Mouse (Mus musculus): ENCODE measurements around the gene Uqcc3. TPM values are rescaled to one million over a fixed set of nuclear protein-coding genes. Genes with fewer than 3 reads are reported as not detected.

Uqcc3 gene
- total and polyA plus RNA-seq, 2 experiments from 2014 or later = 12.6 to 91.9 TPM

- H3K9ac ChIP-seq (replicated peaks; ENCODE audit: low read depth, low read length) = no peak overlapping the region
- ATAC-seq (ENCODE audit: insufficient read depth, low read depth) (no peak), DNase-seq (ENCODE audit: low spot score) (no peak)
Measured at GRCm38 (mm10) chr19:8857689-8858088, 23.0 kb downstream of the Uqcc3 start.

GRCm38 (mm10) chr19:8853117-8853516 lies 27.6 kb downstream of the Uqcc3 start:
- H3K4me1 ChIP-seq (ENCODE audit: control insufficient read depth, insufficient read depth) = no peaks in the 10 kb centered on the region

More at GRCm38 (mm10) chr19:8857689-8858088, 23.0 kb downstream of the Uqcc3 start:
- no peaks in the 10 kb centered on the region for H3K27me3 ChIP-seq (ENCODE audit: control insufficient read depth, insufficient read depth, low read length)
- no peaks in the 10 kb centered on the region for H3K36me3 ChIP-seq (replicated peaks; ENCODE audit: control insufficient read depth, insufficient read depth, low read length)
- no peak overlapping the region for H3K27ac ChIP-seq (ENCODE audit: low read depth)
- TF ChIP-seq CTCF (IDR thresholded peaks at IDR 0.05; ENCODE audit: low read depth) (peak; percentile 61), EP300 (IDR thresholded peaks at IDR 0.05; ENCODE audit: low read depth) (no peak)
- H3K9me3 ChIP-seq (replicated peaks; ENCODE audit: control insufficient read depth, low read length) = no peaks in the 10 kb centered on the region
- H3K4me2 ChIP-seq (ENCODE audit: low read depth, low read length) = no peak overlapping the region
- H3K4me3 ChIP-seq (ENCODE audit: low read depth, low read length) = no peak overlapping the region
- H3K4me1 ChIP-seq (ENCODE audit: control insufficient read depth, insufficient read depth) = no peaks in the 10 kb centered on the region
- WGBS = 42% methylated on average over 4 of the region's 4 CpGs

GRCm38 (mm10) chr19:8852236-8852928 lies 28.3 kb downstream of the Uqcc3 start:
- peaks cover 13% of the 10 kb centered on the region for H3K36me3 ChIP-seq (replicated peaks; ENCODE audit: control insufficient read depth, insufficient read depth, low read length)
- 54% methylated on average over 10 of the region's 10 CpGs for WGBS
- H3K9ac ChIP-seq (replicated peaks; ENCODE audit: low read depth, low read length) = no peak overlapping the region
- DNase-seq (ENCODE audit: low spot score) (no peak), ATAC-seq (ENCODE audit: insufficient read depth, low read depth) (no peak)
- no peak for TF ChIP-seq EP300 (IDR thresholded peaks at IDR 0.05; ENCODE audit: low read depth)
- no peak overlapping the region for H3K4me2 ChIP-seq (ENCODE audit: low read depth, low read length)
- no peaks in the 10 kb centered on the region for H3K27me3 ChIP-seq (ENCODE audit: control insufficient read depth, insufficient read depth, low read length)
- no peaks in the 10 kb centered on the region for H3K4me1 ChIP-seq (ENCODE audit: control insufficient read depth, insufficient read depth)
- no peak overlapping the region for H3K27ac ChIP-seq (ENCODE audit: low read depth)
- H3K4me3 ChIP-seq (ENCODE audit: low read depth, low read length) = no peak overlapping the region
- no peaks in the 10 kb centered on the region for H3K9me3 ChIP-seq (replicated peaks; ENCODE audit: control insufficient read depth, low read length)

More at GRCm38 (mm10) chr19:8853117-8853516, 27.6 kb downstream of the Uqcc3 start:
- no peaks in the 10 kb centered on the region for H3K27me3 ChIP-seq (ENCODE audit: control insufficient read depth, insufficient read depth, low read length)
- no peak overlapping the region for H3K9ac ChIP-seq (replicated peaks; ENCODE audit: low read depth, low read length)
- TF ChIP-seq EP300 (IDR thresholded peaks at IDR 0.05; ENCODE audit: low read depth) = no peak
- no peak for TF ChIP-seq CTCF (IDR thresholded peaks at IDR 0.05; ENCODE audit: low read depth)
- peaks cover 6% of the 10 kb centered on the region; the same call in 1 of the 2 replicates for H3K36me3 ChIP-seq (replicated peaks; ENCODE audit: control insufficient read depth, insufficient read depth, low read length)
- ATAC-seq (ENCODE audit: insufficient read depth, low read depth) (no peak), DNase-seq (ENCODE audit: low spot score) (no peak)
- no peak overlapping the region for H3K27ac ChIP-seq (ENCODE audit: low read depth)
- H3K9me3 ChIP-seq (replicated peaks; ENCODE audit: control insufficient read depth, low read length) = no peaks in the 10 kb centered on the region
- WGBS = 76% methylated on average over 3 of the region's 3 CpGs
- H3K4me2 ChIP-seq (ENCODE audit: low read depth, low read length) = no peak overlapping the region
- H3K4me3 ChIP-seq (ENCODE audit: low read depth, low read length) = no peak overlapping the region

- Histone ChIP-seq H3K4me1 (ENCODE audit: control insufficient read depth, insufficient read depth) (no peaks in the 10 kb centered on the region), H3K4me3 (ENCODE audit: low read depth, low read length) (no peak overlapping the region), H3K9me3 (replicated peaks; ENCODE audit: control insufficient read depth, low read length) (no peaks in the 10 kb centered on the region), H3K36me3 (replicated peaks; ENCODE audit: control insufficient read depth, insufficient read depth, low read length) (peaks cover 21% of the 10 kb centered on the region), H3K27ac (ENCODE audit: low read depth) (no peak overlapping the region), H3K4me2 (ENCODE audit: low read depth, low read length) (no peak overlapping the region), H3K27me3 (ENCODE audit: control insufficient read depth, insufficient read depth, low read length) (no peaks in the 10 kb centered on the region), H3K9ac (replicated peaks; ENCODE audit: low read depth, low read length) (no peak overlapping the region)
- 60% methylated on average over 7 of the region's 7 CpGs for WGBS
- DNase-seq (ENCODE audit: low spot score) (no peak), ATAC-seq (ENCODE audit: insufficient read depth, low read depth) (no peak)
- TF ChIP-seq EP300 (IDR thresholded peaks at IDR 0.05; ENCODE audit: low read depth) (no peak), CTCF (IDR thresholded peaks at IDR 0.05; ENCODE audit: low read depth) (no peak)
Measured at GRCm38 (mm10) chr19:8851639-8852038, 29.1 kb downstream of the Uqcc3 start.

- DNase-seq (ENCODE audit: low spot score) (peak; percentile 67), ATAC-seq (ENCODE audit: insufficient read depth, low read depth) (peak; percentile 76)
- Histone ChIP-seq H3K4me3 (ENCODE audit: low read depth, low read length) (no peak within 1 kb of the TSS), H3K4me1 (ENCODE audit: control insufficient read depth, insufficient read depth) (no peaks in the 10 kb centered on the region), H3K4me2 (ENCODE audit: low read depth, low read length) (peak within 1 kb of the TSS; percentile 4; the same call in 1 of the 2 replicates), H3K36me3 (replicated peaks; ENCODE audit: control insufficient read depth, insufficient read depth, low read length) (peaks cover 31% of the 10 kb centered on the region), H3K27ac (ENCODE audit: low read depth) (peak within 1 kb of the TSS; percentile 34), H3K27me3 (ENCODE audit: control insufficient read depth, insufficient read depth, low read length) (no peaks in the 10 kb centered on the region), H3K9ac (replicated peaks; ENCODE audit: low read depth, low read length) (no peak within 1 kb of the TSS), H3K9me3 (replicated peaks; ENCODE audit: control insufficient read depth, low read length) (no peaks in the 10 kb centered on the region)
- TF ChIP-seq EP300 (IDR thresholded peaks at IDR 0.05; ENCODE audit: low read depth) = no peak
- TF ChIP-seq CTCF (IDR thresholded peaks at IDR 0.05; ENCODE audit: low read depth) = no peak
- WGBS = 14% methylated on average over 7 of the region's 7 CpGs
Measured at GRCm38 (mm10) chr19:8850402-8850901, 30.3 kb downstream of the Uqcc3 start, which contains the start of gene Lrrn4cl. Lrrn4cl (plus strand) TSS chr19:8850768.

Data from heart, postnatal 0 days (tissue).